Mouse (Mus musculus) kidney, embryonic 16.5 days (tissue): ENCODE results near the gene Cntn5. TPM values are rescaled to one million over a fixed set of nuclear protein-coding genes. Genes with fewer than 3 reads are reported as not detected.

Experiments used
- ATAC-seq: fragments of 200-750 bp; cut with Nextera tagmentation; 2 replicates; pipeline ENCODE4 v1.8.0; 2017; ENCODE audit warnings: moderate TSS enrichment; ENCODE audit not compliant: low FRiP score, low TSS enrichment
- H3K27ac ChIP-seq: fragments of 300-500 bp; sonication (generic); 2 replicates; pipeline ENCODE4 v1.5.1; 2014; ENCODE audit warnings: low read length
- H3K27me3 ChIP-seq: fragments of 300-500 bp; sonication (generic); 2 replicates; pipeline ENCODE4 v1.6.1; 2014; ENCODE audit warnings: low read length, control low read depth, mixed read lengths; ENCODE audit not compliant: insufficient read depth
- H3K36me3 ChIP-seq: fragments of 300-500 bp; sonication (generic); 2 replicates; pipeline ENCODE4 v1.6.1; 2014; ENCODE audit warnings: low read length, control low read depth, mixed read lengths; ENCODE audit not compliant: insufficient read depth
- H3K4me1 ChIP-seq: fragments of 300-500 bp; sonication (generic); 2 replicates; pipeline ENCODE4 v1.6.1; 2014; ENCODE audit warnings: low read length, control low read depth, mixed read lengths; ENCODE audit not compliant: insufficient read depth
- H3K4me2 ChIP-seq: fragments of 300-500 bp; sonication (generic); replicated peaks from 2 replicates; pipeline ENCODE4 v1.6.1; 2014; ENCODE audit warnings: low read depth, low read length
- H3K4me3 ChIP-seq: fragments of 300-500 bp; sonication (generic); 2 replicates; pipeline ENCODE4 v1.5.1; 2014; ENCODE audit warnings: mild to moderate bottlenecking, low read length
- H3K9ac ChIP-seq: fragments of 300-500 bp; sonication (generic); replicated peaks from 2 replicates; pipeline ENCODE4 v1.6.1; 2014; ENCODE audit warnings: low read length
- H3K9me3 ChIP-seq: fragments of 300-500 bp; sonication (generic); 2 replicates; pipeline ENCODE4 v1.6.1; 2016; ENCODE audit warnings: low read length, control low read depth
- WGBS: fragments of 180-500 bp; shearing (Covaris S2); extraction: QIAGEN DNeasy Blood & Tissue Kit; methylation state at CpG from one replicate; pipeline ENCODE4 v1.1.7; 2014; 5-methylcytosine and 5-hydroxymethylcytosine counted together
- polyA plus RNA-seq: library from polyadenylated mRNA; unstranded; fragments of >200 nt; fragmentation: Nextera tagmentation; extraction: Ambion mirVana; gene quantifications from 2 replicates; pipeline ENCODE4 v1.2.1, GENCODE M21; 2015

Cntn5 gene
- polyA plus RNA-seq, 1 experiment from 2014 or later = 0.31 TPM

DNA sequence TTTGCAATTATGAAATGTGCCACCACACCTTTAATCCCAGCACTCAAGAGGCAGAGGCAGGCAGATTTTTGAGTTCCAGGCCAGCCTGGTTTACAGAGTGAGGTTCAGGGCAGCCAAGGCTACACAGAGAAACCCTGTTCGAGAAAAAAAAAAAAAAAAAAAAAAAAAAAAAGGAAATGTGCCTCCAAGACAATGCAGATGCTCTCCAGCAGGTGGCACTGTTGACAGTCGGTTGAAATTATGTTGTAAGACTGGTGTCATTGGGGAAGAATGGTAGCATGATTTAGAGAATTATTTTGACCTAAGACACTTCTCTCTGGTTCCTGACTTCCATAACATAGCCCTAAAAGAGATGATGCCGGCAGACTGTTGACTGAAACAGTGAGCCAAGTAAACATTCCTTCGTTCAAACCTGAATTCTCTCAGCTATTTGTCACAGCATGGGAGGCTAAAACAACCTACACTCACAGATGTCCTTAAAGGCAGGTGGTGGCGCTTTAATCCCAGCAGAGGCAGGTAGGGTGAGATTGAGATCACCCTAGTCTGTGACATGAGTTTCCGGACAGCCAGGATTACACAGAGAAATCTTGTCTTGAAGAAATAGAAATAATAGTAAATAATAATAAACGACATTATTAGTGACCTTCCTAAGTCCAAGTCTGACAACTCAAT lies 579.7 kb downstream of the Cntn5 start:
- H3K27me3 ChIP-seq = no peaks in the 10 kb centered on the region
- H3K9me3 ChIP-seq = no peaks in the 10 kb centered on the region
- no peak overlapping the region for H3K9ac ChIP-seq
- WGBS = 39% methylated on average over 7 of the region's 7 CpGs
- no peak overlapping the region for H3K4me3 ChIP-seq
- H3K4me1 ChIP-seq = no peaks in the 10 kb centered on the region
- H3K36me3 ChIP-seq = no peaks in the 10 kb centered on the region
- ATAC-seq = no peak
- no peak overlapping the region for H3K27ac ChIP-seq
- H3K4me2 ChIP-seq = no peak overlapping the region

GRCm38 (mm10) chr9:10269342-10269741 lies 635.2 kb downstream of the Cntn5 start:
- no peak overlapping the region for H3K4me3 ChIP-seq
- no peaks in the 10 kb centered on the region for H3K4me1 ChIP-seq
- H3K36me3 ChIP-seq = no peaks in the 10 kb centered on the region
- no peak overlapping the region for H3K27ac ChIP-seq
- no peaks in the 10 kb centered on the region for H3K27me3 ChIP-seq
- no peak overlapping the region for H3K4me2 ChIP-seq
- WGBS = 27% methylated on average over 2 of the region's 2 CpGs
- H3K9me3 ChIP-seq = no peaks in the 10 kb centered on the region
- ATAC-seq = no peak
- no peak overlapping the region for H3K9ac ChIP-seq

- ATAC-seq = no peak
- Histone ChIP-seq H3K4me2 (no peak overlapping the region), H3K27ac (no peak overlapping the region), H3K36me3 (no peaks in the 10 kb centered on the region), H3K4me1 (no peaks in the 10 kb centered on the region), H3K9me3 (no peaks in the 10 kb centered on the region), H3K27me3 (no peaks in the 10 kb centered on the region), H3K9ac (no peak overlapping the region), H3K4me3 (no peak overlapping the region)
- WGBS = 79% methylated on average over 6 of the region's 6 CpGs
Observed at GRCm38 (mm10) chr9:10268836-10269235, 635.7 kb downstream of the Cntn5 start.

- Histone ChIP-seq H3K27ac (no peak overlapping the region), H3K36me3 (no peaks in the 10 kb centered on the region), H3K27me3 (no peaks in the 10 kb centered on the region), H3K9me3 (no peaks in the 10 kb centered on the region), H3K4me2 (no peak overlapping the region), H3K4me1 (no peaks in the 10 kb centered on the region), H3K9ac (no peak overlapping the region), H3K4me3 (no peak overlapping the region)
- no peak for ATAC-seq
- WGBS = 58% methylated on average over 3 of the region's 3 CpGs
Observed at GRCm38 (mm10) chr9:10265616-10266015, 639.0 kb downstream of the Cntn5 start.

GRCm38 (mm10) chr9:10233364-10233763 lies 671.2 kb downstream of the Cntn5 start:
- H3K4me2 ChIP-seq = no peak overlapping the region
- no peak overlapping the region for H3K27ac ChIP-seq
- H3K36me3 ChIP-seq = no peaks in the 10 kb centered on the region
- H3K27me3 ChIP-seq = no peaks in the 10 kb centered on the region
- H3K9me3 ChIP-seq = peaks cover 6% of the 10 kb centered on the region; the same call in 1 of the 2 replicates
- no peak for ATAC-seq
- no peak overlapping the region for H3K4me3 ChIP-seq
- H3K4me1 ChIP-seq = no peaks in the 10 kb centered on the region
- WGBS = 83% methylated on average over 4 of the region's 4 CpGs
- H3K9ac ChIP-seq = no peak overlapping the region

DNA sequence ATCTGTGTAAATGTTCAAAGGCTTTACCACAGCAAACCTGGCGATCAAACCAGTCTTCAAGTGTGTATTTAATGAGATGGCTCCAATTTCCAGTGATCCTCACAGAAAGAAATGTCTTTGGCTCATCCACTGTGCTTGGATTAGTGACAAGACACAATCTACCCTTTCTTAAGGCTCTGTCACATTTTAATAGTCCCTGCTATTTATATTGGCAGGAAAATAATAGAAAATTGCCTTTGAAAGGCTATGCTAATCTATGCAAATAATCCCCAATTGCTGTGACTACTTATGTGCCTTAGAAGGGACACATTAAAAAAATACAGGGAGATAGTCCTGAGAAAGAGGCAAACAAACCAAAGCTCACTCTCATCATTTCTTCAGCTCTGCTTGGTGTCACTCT lies 672.5 kb downstream of the Cntn5 start:
- H3K36me3 ChIP-seq = no peaks in the 10 kb centered on the region

DNA sequence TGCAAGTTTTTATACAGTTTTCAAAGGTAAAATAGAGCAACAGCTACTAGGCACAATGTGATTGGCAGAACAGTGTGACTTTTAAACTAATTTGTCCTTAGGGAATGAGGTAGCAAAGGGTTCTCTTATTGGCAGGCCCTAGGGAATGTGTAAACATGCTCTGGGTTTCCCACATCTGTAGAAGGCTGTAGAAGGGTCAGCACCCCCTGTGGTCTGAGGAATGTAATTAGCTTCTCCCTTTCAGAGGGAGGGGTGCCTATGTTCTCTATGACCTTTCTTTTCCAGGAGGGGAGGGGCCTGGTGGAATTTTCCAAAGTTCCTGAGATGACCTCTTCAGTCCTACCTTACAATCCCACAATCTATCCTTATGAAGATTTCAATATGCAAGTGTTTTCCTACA lies 673.6 kb downstream of the Cntn5 start:
- no peak overlapping the region for H3K4me2 ChIP-seq
- no peaks in the 10 kb centered on the region for H3K4me1 ChIP-seq
- no peak overlapping the region for H3K4me3 ChIP-seq
- no peaks in the 10 kb centered on the region for H3K9me3 ChIP-seq
- no peak overlapping the region for H3K9ac ChIP-seq
- H3K27ac ChIP-seq = no peak overlapping the region
- no peak for ATAC-seq
- no peaks in the 10 kb centered on the region for H3K27me3 ChIP-seq
- no peaks in the 10 kb centered on the region for H3K36me3 ChIP-seq

More for the DNA sequence above, 672.5 kb downstream of the Cntn5 start:
- Histone ChIP-seq H3K4me2 (no peak overlapping the region), H3K27ac (no peak overlapping the region), H3K9me3 (no peaks in the 10 kb centered on the region), H3K4me1 (no peaks in the 10 kb centered on the region), H3K9ac (no peak overlapping the region), H3K4me3 (no peak overlapping the region), H3K27me3 (no peaks in the 10 kb centered on the region)
- WGBS = 61% methylated on average over 1 of the region's 1 CpGs
- ATAC-seq = no peak

- no peaks in the 10 kb centered on the region for H3K27me3 ChIP-seq
- no peak overlapping the region for H3K27ac ChIP-seq
- H3K4me1 ChIP-seq = no peaks in the 10 kb centered on the region
- H3K36me3 ChIP-seq = no peaks in the 10 kb centered on the region
- ATAC-seq = no peak
- H3K4me2 ChIP-seq = no peak overlapping the region
- no peak overlapping the region for H3K4me3 ChIP-seq
- H3K9ac ChIP-seq = no peak overlapping the region
- WGBS = 52% methylated on average over 2 of the region's 2 CpGs
- H3K9me3 ChIP-seq = no peaks in the 10 kb centered on the region
Observed at GRCm38 (mm10) chr9:10229716-10230115, 674.9 kb downstream of the Cntn5 start.

GRCm38 (mm10) chr9:10226013-10226412 lies 678.6 kb downstream of the Cntn5 start:
- Histone ChIP-seq H3K36me3 (no peaks in the 10 kb centered on the region), H3K4me1 (no peaks in the 10 kb centered on the region), H3K27ac (no peak overlapping the region), H3K9ac (no peak overlapping the region), H3K4me2 (no peak overlapping the region), H3K4me3 (no peak overlapping the region), H3K27me3 (no peaks in the 10 kb centered on the region), H3K9me3 (no peaks in the 10 kb centered on the region)
- no peak for ATAC-seq
- WGBS = 38% methylated on average over 2 of the region's 2 CpGs

DNA sequence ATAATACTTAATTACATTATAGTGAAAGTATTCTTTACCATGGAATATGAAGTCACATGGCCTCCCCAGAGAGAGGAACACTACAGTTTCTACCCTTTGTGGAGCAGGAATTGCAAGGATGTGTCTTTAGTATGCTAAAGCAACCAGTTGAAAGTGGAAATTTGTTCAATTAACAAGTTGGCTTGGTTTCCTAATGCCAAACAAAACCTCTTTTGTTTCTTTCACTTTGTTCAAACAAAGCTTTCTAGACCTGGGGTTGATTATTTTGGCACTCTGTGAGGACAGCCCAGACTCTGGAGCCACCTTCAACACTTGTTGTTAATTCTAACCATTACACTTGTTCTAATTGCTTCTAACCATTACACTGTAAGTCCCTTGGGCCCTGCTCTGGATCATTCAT lies 718.5 kb downstream of the Cntn5 start:
- H3K4me2 ChIP-seq = no peak overlapping the region
- H3K36me3 ChIP-seq = no peaks in the 10 kb centered on the region
- no peaks in the 10 kb centered on the region for H3K9me3 ChIP-seq
- no peak overlapping the region for H3K9ac ChIP-seq
- no peak overlapping the region for H3K27ac ChIP-seq
- ATAC-seq = no peak
- H3K27me3 ChIP-seq = no peaks in the 10 kb centered on the region
- no peaks in the 10 kb centered on the region for H3K4me1 ChIP-seq
- H3K4me3 ChIP-seq = no peak overlapping the region
